Mouse (Mus musculus) spleen, adult 2 months (tissue): ENCODE results near the gene Tapbpl. TPM values are rescaled to one million over a fixed set of nuclear protein-coding genes. Genes with fewer than 3 reads are reported as not detected.

Experiments
- DNase-seq, 2 experiments: peaks; one replicate each; pipeline versions ENCODE4 v3.0.0 to v3.0.0-alpha.2; 2012 to 2021; ENCODE audit warnings: low spot score in 2 of 2, low read depth in 1 of 2
- H3K27ac ChIP-seq: fragments of 200-500 bp; 2 replicates; pipeline ENCODE4 v1.5.1; 2012; ENCODE audit warnings: low read length, inconsistent platforms; ENCODE audit not compliant: insufficient read depth
- H3K27me3 ChIP-seq: fragments of 200-500 bp; 2 replicates; pipeline ENCODE4 v1.6.1; 2012; ENCODE audit warnings: mild to moderate bottlenecking, moderate library complexity, low read length, inconsistent platforms; ENCODE audit not compliant: control insufficient read depth, insufficient read depth
- H3K36me3 ChIP-seq: fragments of 200-500 bp; 2 replicates; pipeline ENCODE4 v1.6.1; 2012; ENCODE audit warnings: mild to moderate bottlenecking, low read length, inconsistent platforms; ENCODE audit not compliant: control insufficient read depth, insufficient read depth
- H3K4me1 ChIP-seq: fragments of 200-500 bp; 2 replicates; pipeline ENCODE4 v1.6.1; 2011; ENCODE audit warnings: inconsistent platforms; ENCODE audit not compliant: control insufficient read depth, insufficient read depth, insufficient read length
- H3K4me3 ChIP-seq: fragments of 200-500 bp; 2 replicates; pipeline ENCODE4 v1.5.1; 2011; ENCODE audit warnings: mild to moderate bottlenecking, inconsistent platforms; ENCODE audit not compliant: insufficient read depth, insufficient read length; ENCODE audit errors: extremely low read depth
- CTCF ChIP-seq: fragments of 200-500 bp; IDR thresholded peaks from 2 replicates; pipeline ENCODE4 v1.5.1; 2011; ENCODE audit warnings: mild to moderate bottlenecking, inconsistent platforms; ENCODE audit not compliant: insufficient read depth, insufficient read length, insufficient replicate concordance; ENCODE audit errors: extremely low read depth
- POLR2A ChIP-seq: fragments of 200-500 bp; IDR thresholded peaks from 2 replicates; pipeline ENCODE4 v1.6.1; 2011; ENCODE audit warnings: low read depth, low read length, inconsistent platforms
- WGBS: fragments of 180-500 bp; shearing (Covaris S2); methylation state at CpG from one replicate; pipeline ENCODE4 v1.1.7; 2018; 5-methylcytosine and 5-hydroxymethylcytosine counted together
- polyA plus RNA-seq: library from polyadenylated mRNA; depleted of rRNA; stranded (reverse); fragments of >200 nt; gene quantifications from 2 replicates; pipeline ENCODE4 v1.2.3, GENCODE M21; 2012

The Tapbpl gene
- polyA plus RNA-seq, 1 experiment: 24.4 TPM

GRCm38 (mm10) chr6:125239547-125239946 lies 7.9 kb upstream of the Tapbpl start:
- DNase-seq: no peak
- Histone ChIP-seq H3K27me3 (no peaks in the 10 kb centered on the region), H3K4me1 (peaks cover 28% of the 10 kb centered on the region; the same call in 1 of the 2 replicates), H3K36me3 (no peaks in the 10 kb centered on the region), H3K4me3 (no peak overlapping the region), H3K27ac (no peak overlapping the region)
- TF ChIP-seq POLR2A (no peak), CTCF (no peak)
- 76% methylated on average over 5 of the region's 5 CpGs for WGBS

GRCm38 (mm10) chr6:125238396-125238795 lies 6.7 kb upstream of the Tapbpl start:
- Histone ChIP-seq H3K27ac (peak overlapping the region; percentile 94), H3K4me1 (peaks cover 24% of the 10 kb centered on the region; the same call in 1 of the 2 replicates), H3K4me3 (no peak overlapping the region), H3K36me3 (no peaks in the 10 kb centered on the region), H3K27me3 (no peaks in the 10 kb centered on the region)
- no peak for DNase-seq
- TF ChIP-seq POLR2A: no peak
- no peak for TF ChIP-seq CTCF
- 11% methylated on average over 6 of the region's 6 CpGs for WGBS

GRCm38 (mm10) chr6:125237421-125237820 lies 5.8 kb upstream of the Tapbpl start:
- Histone ChIP-seq H3K36me3 (0 out of 2 replicates have a peak, but pooled peaks cover 2% of the 10 kb centered on the region), H3K27me3 (no peaks in the 10 kb centered on the region), H3K4me3 (peak overlapping the region; percentile 33; the same call in 1 of the 2 replicates), H3K4me1 (peaks cover 20% of the 10 kb centered on the region; the same call in 1 of the 2 replicates), H3K27ac (peak overlapping the region; percentile 94)
- 36% methylated on average over 4 of the region's 4 CpGs for WGBS
- no peak for DNase-seq
- TF ChIP-seq CTCF: no peak
- no peak for TF ChIP-seq POLR2A

GRCm38 (mm10) chr6:125236782-125237181 lies 5.1 kb upstream of the Tapbpl start, which contains the start of gene Cd27:
Gene Cd27 (minus strand): TSS chr6:125237010.
- no peak for DNase-seq
- 17% methylated on average over 6 of the region's 6 CpGs for WGBS
- Histone ChIP-seq H3K4me1 (peaks cover 16% of the 10 kb centered on the region; the same call in 1 of the 2 replicates), H3K36me3 (0 out of 2 replicates have a peak, but pooled peaks cover 2% of the 10 kb centered on the region), H3K27ac (peak within 1 kb of the TSS; percentile 94), H3K27me3 (no peaks in the 10 kb centered on the region), H3K4me3 (peak within 1 kb of the TSS; percentile 63)
- TF ChIP-seq CTCF (no peak), POLR2A (peak; percentile 79)

- H3K4me1 ChIP-seq: peaks cover 12% of the 10 kb centered on the region; the same call in 1 of the 2 replicates
- H3K4me3 ChIP-seq: peak overlapping the region; percentile 63
- no peaks in the 10 kb centered on the region for H3K27me3 ChIP-seq
- TF ChIP-seq CTCF (no peak), POLR2A (no peak)
- no peak for DNase-seq
- 22% methylated on average over 6 of the region's 6 CpGs for WGBS
- H3K27ac ChIP-seq: peak overlapping the region; percentile 94
- 0 out of 2 replicates have a peak, but pooled peaks cover 2% of the 10 kb centered on the region for H3K36me3 ChIP-seq
Measured at GRCm38 (mm10) chr6:125236341-125236740, 4.7 kb upstream of the Tapbpl start.

GRCm38 (mm10) chr6:125234520-125234828 lies 2.8 kb upstream of the Tapbpl start:
- TF ChIP-seq POLR2A: no peak
- no peak for TF ChIP-seq CTCF
- Histone ChIP-seq H3K27me3 (no peaks in the 10 kb centered on the region), H3K27ac (peak overlapping the region; percentile 65), H3K36me3 (peaks cover 7% of the 10 kb centered on the region), H3K4me3 (peak overlapping the region; percentile 43), H3K4me1 (peaks cover 21% of the 10 kb centered on the region; the same call in 1 of the 2 replicates)
- DNase-seq: no peak
- WGBS: 56% methylated on average over 5 of the region's 5 CpGs

- peaks cover 7% of the 10 kb centered on the region for H3K36me3 ChIP-seq
- 51% methylated on average over 7 of the region's 7 CpGs for WGBS
- H3K27ac ChIP-seq: peak overlapping the region; percentile 65
- no peak for DNase-seq
- H3K4me1 ChIP-seq: peaks cover 19% of the 10 kb centered on the region; the same call in 1 of the 2 replicates
- no peaks in the 10 kb centered on the region for H3K27me3 ChIP-seq
- no peak for TF ChIP-seq CTCF
- no peak for TF ChIP-seq POLR2A
- H3K4me3 ChIP-seq: peak overlapping the region; percentile 43
Measured at GRCm38 (mm10) chr6:125233816-125234519, 2.3 kb upstream of the Tapbpl start.
